Mouse (Mus musculus): Measurements from ENCODE around the gene Hoxd10. TPM values are rescaled to one million over a fixed set of nuclear protein-coding genes. Genes with fewer than 3 reads are reported as not detected.

The Hoxd10 gene
- polyA plus RNA-seq, 1 experiment from 2014 or later: not detected

DNA sequence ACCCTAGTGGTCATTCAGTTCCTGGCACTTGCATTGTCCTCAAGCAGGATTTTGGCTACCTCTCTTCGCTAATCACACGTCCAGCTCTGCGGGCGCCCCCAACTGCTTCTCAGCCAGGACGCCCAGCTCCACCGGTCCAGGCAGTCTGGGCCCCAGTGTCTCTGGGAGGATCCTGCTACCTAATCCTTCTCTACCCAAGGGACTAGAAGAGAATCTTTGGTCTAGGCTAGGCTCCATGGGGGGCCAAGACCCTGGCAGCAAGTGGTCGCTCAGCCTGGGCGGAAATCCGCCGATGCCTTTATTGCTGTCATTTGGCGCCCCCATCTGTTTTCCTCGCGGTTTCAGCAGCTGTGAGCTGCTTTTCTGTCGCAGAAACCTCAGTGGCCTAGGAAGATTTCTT is 30.0 kb upstream of the Hoxd10 start:
- Histone ChIP-seq H3K4me3 (ENCODE audit: low read depth, low read length) (no peak overlapping the region), H3K9ac (ENCODE audit: low read length) (no peak overlapping the region), H3K27ac (ENCODE audit: low read depth, low read length) (no peak overlapping the region), H3K36me3 (ENCODE audit: control insufficient read depth, insufficient read depth, low read length) (no peaks in the 10 kb centered on the region), H3K9me3 (ENCODE audit: control insufficient read depth, low read length) (no peaks in the 10 kb centered on the region), H3K4me2 (ENCODE audit: low read depth, low read length, severe bottlenecking) (peak overlapping the region; percentile 22; the same call in 1 of the 2 replicates), H3K27me3 (ENCODE audit: control insufficient read depth, insufficient read depth, low read length) (peaks cover 90% of the 10 kb centered on the region), H3K4me1 (replicated peaks; ENCODE audit: control insufficient read depth, insufficient read depth, low read length) (peaks cover 3% of the 10 kb centered on the region; the same call in 1 of the 2 replicates)
- WGBS: 1% methylated on average over 14 of the region's 14 CpGs
- ATAC-seq (replicated peaks; ENCODE audit: low FRiP score) (peak; percentile 51), DNase-seq (ENCODE audit: low spot score) (peak; percentile 86)

DNA sequence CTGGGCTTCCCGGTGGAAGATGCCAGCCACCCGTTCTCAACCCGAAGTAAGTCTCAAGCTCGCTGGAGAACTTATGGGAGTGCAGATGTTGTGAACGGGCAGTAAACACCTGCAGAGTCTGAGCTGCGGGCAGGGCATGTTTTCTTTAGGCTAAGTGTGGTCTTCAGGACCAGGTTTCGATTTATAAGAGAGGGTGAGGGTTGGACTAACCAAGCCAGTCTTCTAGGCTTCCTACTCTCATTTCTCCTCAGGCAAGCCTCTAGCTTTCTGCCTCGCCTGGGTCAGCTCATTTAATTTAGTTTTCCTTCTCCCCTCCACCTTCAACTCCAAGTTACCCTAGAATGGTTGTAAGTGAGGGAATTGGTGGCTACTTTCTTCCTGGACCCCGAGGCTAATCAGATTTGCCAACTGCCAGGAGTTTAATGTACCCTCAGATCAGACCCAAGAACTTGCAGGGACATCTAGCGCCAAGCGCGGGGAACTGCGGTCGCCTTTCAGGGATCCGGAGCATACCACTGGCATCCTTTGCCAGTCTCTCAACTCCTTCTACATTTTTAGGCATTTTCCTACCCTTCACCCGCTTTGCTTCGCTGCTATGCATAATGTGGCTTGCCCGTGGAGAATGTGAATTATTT is 28.3 kb upstream of the Hoxd10 start:
- peaks cover 4% of the 10 kb centered on the region; the same call in 1 of the 2 replicates for H3K4me1 ChIP-seq (replicated peaks; ENCODE audit: control insufficient read depth, insufficient read depth, low read length)
- H3K4me3 ChIP-seq (ENCODE audit: low read depth, low read length): no peak overlapping the region
- H3K27me3 ChIP-seq (ENCODE audit: control insufficient read depth, insufficient read depth, low read length): peaks cover 93% of the 10 kb centered on the region
- WGBS: 6% methylated on average over 18 of the region's 18 CpGs
- no peak overlapping the region for H3K9ac ChIP-seq (ENCODE audit: low read length)
- H3K9me3 ChIP-seq (ENCODE audit: control insufficient read depth, low read length): no peaks in the 10 kb centered on the region
- H3K4me2 ChIP-seq (ENCODE audit: low read depth, low read length, severe bottlenecking): no peak overlapping the region
- no peak overlapping the region for H3K27ac ChIP-seq (ENCODE audit: low read depth, low read length)
- DNase-seq (ENCODE audit: low spot score): peak; percentile 82
- ATAC-seq (replicated peaks; ENCODE audit: low FRiP score): no peak
- H3K36me3 ChIP-seq (ENCODE audit: control insufficient read depth, insufficient read depth, low read length): no peaks in the 10 kb centered on the region

DNA sequence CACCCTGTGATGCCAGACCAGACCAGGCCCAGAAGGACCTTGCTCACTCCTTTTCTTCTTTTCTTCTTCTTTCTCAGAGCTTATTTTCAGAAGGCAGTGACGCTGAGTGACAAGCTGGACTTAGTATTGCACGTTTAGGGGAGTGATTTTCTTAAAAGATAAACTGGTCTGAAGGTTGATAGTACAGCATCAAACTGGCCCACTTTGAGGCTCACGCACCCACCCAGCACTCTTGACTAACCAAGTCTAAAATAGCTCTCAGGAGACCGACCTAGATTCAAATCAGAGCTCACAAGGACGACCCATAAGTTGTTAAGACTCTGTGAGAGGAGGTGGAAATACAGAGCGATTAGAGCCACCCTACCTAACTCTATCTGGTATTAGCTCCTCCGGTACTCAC is 25.3 kb upstream of the Hoxd10 start:
- Histone ChIP-seq H3K9ac (ENCODE audit: low read length) (no peak overlapping the region), H3K27me3 (ENCODE audit: control insufficient read depth, insufficient read depth, low read length) (peaks cover 94% of the 10 kb centered on the region), H3K27ac (ENCODE audit: low read depth, low read length) (no peak overlapping the region), H3K4me2 (ENCODE audit: low read depth, low read length, severe bottlenecking) (no peak overlapping the region), H3K36me3 (ENCODE audit: control insufficient read depth, insufficient read depth, low read length) (no peaks in the 10 kb centered on the region), H3K9me3 (ENCODE audit: control insufficient read depth, low read length) (no peaks in the 10 kb centered on the region), H3K4me1 (replicated peaks; ENCODE audit: control insufficient read depth, insufficient read depth, low read length) (peaks cover 4% of the 10 kb centered on the region; the same call in 1 of the 2 replicates), H3K4me3 (ENCODE audit: low read depth, low read length) (no peak overlapping the region)
- peak; percentile 51 for DNase-seq (ENCODE audit: low spot score)
- 2% methylated on average over 7 of the region's 7 CpGs for WGBS
- no peak for ATAC-seq (replicated peaks; ENCODE audit: low FRiP score)

DNA sequence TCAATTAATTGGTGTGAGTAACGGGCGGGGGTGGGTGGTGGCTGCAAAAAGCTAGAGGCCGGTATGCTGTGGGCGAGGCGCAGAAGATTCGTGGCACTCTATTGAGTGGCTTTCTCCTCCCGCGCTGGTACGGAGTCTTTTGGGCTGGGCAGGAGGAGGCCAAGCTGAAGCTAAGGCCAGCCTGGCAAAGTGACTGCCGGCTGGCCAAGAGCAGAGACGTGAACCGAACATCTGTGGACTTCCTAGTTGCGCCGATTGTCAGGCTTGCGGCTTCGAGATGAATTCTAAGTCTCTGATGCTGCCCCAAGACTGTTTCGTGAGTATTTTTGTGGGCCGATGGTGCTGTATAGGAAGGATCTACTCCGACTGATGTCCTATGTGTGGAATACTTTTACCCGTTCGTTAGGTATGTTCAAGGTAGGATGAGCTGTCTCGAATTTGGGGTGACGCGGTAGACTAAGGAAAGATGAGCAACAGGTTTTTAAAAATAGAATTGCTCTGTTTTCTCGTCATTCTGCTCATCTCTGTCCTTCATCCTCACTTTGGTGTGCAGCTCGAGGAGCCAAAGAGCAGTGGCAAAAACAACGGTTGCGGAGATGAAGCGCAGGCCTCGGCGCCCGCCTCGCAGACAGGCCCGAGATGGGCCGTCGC is 24.4 kb upstream of the Hoxd10 start:
- no peak overlapping the region for H3K4me2 ChIP-seq (ENCODE audit: low read depth, low read length, severe bottlenecking)
- no peak overlapping the region for H3K4me3 ChIP-seq (ENCODE audit: low read depth, low read length)
- peaks cover 94% of the 10 kb centered on the region for H3K27me3 ChIP-seq (ENCODE audit: control insufficient read depth, insufficient read depth, low read length)
- WGBS: 1% methylated on average over 36 of the region's 36 CpGs
- H3K9me3 ChIP-seq (ENCODE audit: control insufficient read depth, low read length): no peaks in the 10 kb centered on the region
- H3K4me1 ChIP-seq (replicated peaks; ENCODE audit: control insufficient read depth, insufficient read depth, low read length): peaks cover 4% of the 10 kb centered on the region; the same call in 1 of the 2 replicates
- ATAC-seq (replicated peaks; ENCODE audit: low FRiP score) (peak; percentile 5; the same call in 1 of the 2 replicates), DNase-seq (ENCODE audit: low spot score) (peak; percentile 61)
- no peak overlapping the region for H3K9ac ChIP-seq (ENCODE audit: low read length)
- no peak overlapping the region for H3K27ac ChIP-seq (ENCODE audit: low read depth, low read length)
- no peaks in the 10 kb centered on the region for H3K36me3 ChIP-seq (ENCODE audit: control insufficient read depth, insufficient read depth, low read length)

DNA sequence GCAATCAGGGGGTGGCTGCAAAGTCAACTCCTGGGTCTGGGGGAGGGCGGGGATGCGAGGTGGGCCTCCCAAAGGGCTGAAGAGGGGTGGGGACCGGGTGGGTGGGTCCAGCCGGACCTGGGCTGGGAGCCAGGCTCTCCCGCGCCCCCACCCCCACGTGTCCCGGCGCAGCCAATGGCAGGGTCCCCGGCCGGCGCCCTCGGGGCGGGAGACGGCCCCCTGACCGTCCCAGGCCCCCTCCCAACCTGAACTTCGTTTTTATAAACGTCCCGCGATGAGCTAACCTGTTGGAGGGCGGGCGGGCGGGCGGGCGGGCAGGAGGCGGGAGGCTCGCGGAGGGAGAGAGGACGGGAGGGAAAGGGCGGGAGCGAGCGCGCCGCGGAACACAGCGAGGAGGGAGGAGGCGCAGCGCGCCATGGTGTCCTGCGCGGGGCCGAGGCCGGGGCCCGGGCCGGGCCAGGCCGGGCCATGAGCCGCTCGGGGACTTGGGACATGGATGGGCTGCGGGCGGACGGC is 23.8 kb upstream of the Hoxd10 start, which contains the start of gene Hoxd13:
Hoxd13 (plus strand) TSS at position 469 of the 516 bp plus-strand sequence.
- H3K9ac ChIP-seq (ENCODE audit: low read length): no peak within 1 kb of the TSS
- ATAC-seq (replicated peaks; ENCODE audit: low FRiP score) (peak; percentile 74), DNase-seq (ENCODE audit: low spot score) (peak; percentile 75)
- H3K4me3 ChIP-seq (ENCODE audit: low read depth, low read length): peak within 1 kb of the TSS; percentile 28
- WGBS: 0% methylated on average over 18 of the region's 51 CpGs
- no peak within 1 kb of the TSS for H3K27ac ChIP-seq (ENCODE audit: low read depth, low read length)
- H3K4me2 ChIP-seq (ENCODE audit: low read depth, low read length, severe bottlenecking): peak within 1 kb of the TSS; percentile 50
- peaks cover 8% of the 10 kb centered on the region; the same call in 1 of the 2 replicates for H3K4me1 ChIP-seq (replicated peaks; ENCODE audit: control insufficient read depth, insufficient read depth, low read length)
- no peaks in the 10 kb centered on the region for H3K9me3 ChIP-seq (ENCODE audit: control insufficient read depth, low read length)
- no peaks in the 10 kb centered on the region for H3K36me3 ChIP-seq (ENCODE audit: control insufficient read depth, insufficient read depth, low read length)
- peaks cover 95% of the 10 kb centered on the region for H3K27me3 ChIP-seq (ENCODE audit: control insufficient read depth, insufficient read depth, low read length)

DNA sequence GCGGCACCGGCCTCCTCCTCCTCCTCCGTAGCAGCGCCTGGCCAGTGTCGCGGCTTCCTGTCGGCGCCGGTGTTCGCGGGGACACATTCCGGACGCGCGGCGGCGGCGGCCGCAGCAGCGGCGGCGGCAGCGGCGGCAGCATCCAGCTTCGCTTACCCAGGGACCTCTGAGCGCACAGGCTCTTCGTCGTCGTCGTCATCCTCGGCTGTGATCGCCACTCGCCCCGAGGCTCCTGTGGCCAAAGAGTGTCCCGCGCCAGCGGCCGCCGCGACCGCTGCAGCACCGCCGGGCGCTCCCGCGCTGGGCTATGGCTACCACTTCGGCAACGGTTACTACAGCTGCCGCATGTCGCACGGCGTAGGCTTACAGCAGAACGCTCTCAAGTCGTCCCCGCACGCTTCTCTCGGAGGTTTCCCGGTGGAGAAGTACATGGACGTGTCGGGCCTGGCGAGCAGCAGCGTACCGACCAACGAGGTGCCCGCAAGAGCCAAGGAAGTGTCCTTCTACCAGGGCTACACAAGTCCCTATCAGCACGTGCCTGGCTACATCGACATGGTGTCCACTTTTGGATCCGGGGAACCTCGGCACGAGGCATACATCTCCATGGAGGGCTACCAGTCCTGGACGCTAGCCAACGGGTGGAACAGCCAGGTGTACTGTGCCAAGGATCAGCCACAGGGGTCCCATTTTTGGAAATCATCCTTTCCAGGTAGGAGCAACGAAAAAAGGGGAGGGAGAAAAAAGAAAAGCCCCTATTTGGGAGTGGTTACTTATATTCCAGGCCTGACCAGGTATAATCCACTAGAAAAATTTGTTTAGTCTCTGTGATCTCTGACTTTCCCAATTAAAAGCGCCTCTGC is 23.1 kb upstream of the Hoxd10 start:
- under 1% methylated on average over 63 of the region's 74 CpGs for WGBS
- no peaks in the 10 kb centered on the region for H3K36me3 ChIP-seq (ENCODE audit: control insufficient read depth, insufficient read depth, low read length)
- H3K27ac ChIP-seq (ENCODE audit: low read depth, low read length): no peak overlapping the region
- ATAC-seq (replicated peaks; ENCODE audit: low FRiP score) (peak; percentile 63), DNase-seq (ENCODE audit: low spot score) (peak; percentile 76)
- peaks cover 9% of the 10 kb centered on the region; the same call in 1 of the 2 replicates for H3K4me1 ChIP-seq (replicated peaks; ENCODE audit: control insufficient read depth, insufficient read depth, low read length)
- H3K4me2 ChIP-seq (ENCODE audit: low read depth, low read length, severe bottlenecking): peak overlapping the region; percentile 50
- peak overlapping the region; percentile 28 for H3K4me3 ChIP-seq (ENCODE audit: low read depth, low read length)
- no peak overlapping the region for H3K9ac ChIP-seq (ENCODE audit: low read length)
- H3K27me3 ChIP-seq (ENCODE audit: control insufficient read depth, insufficient read depth, low read length): peaks cover 95% of the 10 kb centered on the region
- H3K9me3 ChIP-seq (ENCODE audit: control insufficient read depth, low read length): no peaks in the 10 kb centered on the region

DNA sequence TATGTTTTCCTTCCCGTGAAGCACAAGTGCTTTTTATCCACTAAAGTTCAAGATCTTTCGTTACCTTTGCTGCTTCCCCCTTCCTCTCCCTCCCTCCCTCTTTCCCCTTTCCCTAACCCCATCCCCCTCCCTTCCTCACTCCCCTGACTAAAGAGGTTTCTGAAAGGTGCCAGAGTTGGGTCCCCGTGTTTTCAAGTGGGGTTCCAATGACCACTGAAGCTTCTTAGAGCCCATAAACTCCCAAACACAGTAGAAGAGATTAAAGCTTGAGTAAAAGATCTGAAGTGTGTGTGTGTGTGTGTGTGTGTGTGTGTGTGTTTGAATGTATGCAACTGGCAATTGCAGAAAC is 22.5 kb upstream of the Hoxd10 start:
- no peak overlapping the region for H3K4me3 ChIP-seq (ENCODE audit: low read depth, low read length)
- DNase-seq (ENCODE audit: low spot score) (peak; percentile 31), ATAC-seq (replicated peaks; ENCODE audit: low FRiP score) (no peak)
- no peak overlapping the region for H3K9ac ChIP-seq (ENCODE audit: low read length)
- no peak overlapping the region for H3K4me2 ChIP-seq (ENCODE audit: low read depth, low read length, severe bottlenecking)
- 0% methylated on average over 3 of the region's 3 CpGs for WGBS
- no peak overlapping the region for H3K27ac ChIP-seq (ENCODE audit: low read depth, low read length)
- peaks cover 9% of the 10 kb centered on the region; the same call in 1 of the 2 replicates for H3K4me1 ChIP-seq (replicated peaks; ENCODE audit: control insufficient read depth, insufficient read depth, low read length)
- no peaks in the 10 kb centered on the region for H3K36me3 ChIP-seq (ENCODE audit: control insufficient read depth, insufficient read depth, low read length)
- no peaks in the 10 kb centered on the region for H3K9me3 ChIP-seq (ENCODE audit: control insufficient read depth, low read length)
- peaks cover 95% of the 10 kb centered on the region for H3K27me3 ChIP-seq (ENCODE audit: control insufficient read depth, insufficient read depth, low read length)

DNA sequence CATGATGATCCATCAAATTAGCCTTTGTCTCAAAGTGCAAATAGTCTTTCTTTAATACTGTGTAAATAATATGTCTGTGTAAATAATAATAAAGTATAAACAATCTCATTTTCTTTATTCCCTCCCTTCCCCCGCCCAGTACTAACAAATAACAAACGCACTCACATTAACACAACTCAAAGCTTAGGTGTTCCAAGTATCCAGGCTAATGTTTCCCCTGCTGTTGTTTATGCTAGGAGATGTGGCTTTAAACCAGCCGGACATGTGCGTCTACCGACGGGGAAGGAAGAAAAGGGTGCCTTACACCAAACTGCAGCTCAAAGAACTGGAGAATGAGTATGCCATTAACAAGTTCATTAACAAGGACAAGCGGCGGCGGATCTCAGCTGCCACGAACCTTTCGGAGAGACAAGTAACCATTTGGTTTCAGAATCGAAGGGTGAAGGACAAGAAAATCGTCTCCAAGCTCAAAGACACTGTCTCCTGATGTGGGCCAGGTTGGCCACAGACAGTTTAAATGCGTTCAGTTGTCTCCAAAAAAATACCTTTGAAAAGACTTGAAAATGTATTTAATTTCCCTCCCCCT is 22.0 kb upstream of the Hoxd10 start:
- H3K9ac ChIP-seq (ENCODE audit: low read length): no peak overlapping the region
- DNase-seq (ENCODE audit: low spot score): peak; percentile 50
- peaks cover 95% of the 10 kb centered on the region for H3K27me3 ChIP-seq (ENCODE audit: control insufficient read depth, insufficient read depth, low read length)
- H3K27ac ChIP-seq (ENCODE audit: low read depth, low read length): no peak overlapping the region
- peaks cover 9% of the 10 kb centered on the region; the same call in 1 of the 2 replicates for H3K4me1 ChIP-seq (replicated peaks; ENCODE audit: control insufficient read depth, insufficient read depth, low read length)
- no peaks in the 10 kb centered on the region for H3K36me3 ChIP-seq (ENCODE audit: control insufficient read depth, insufficient read depth, low read length)
- H3K4me3 ChIP-seq (ENCODE audit: low read depth, low read length): no peak overlapping the region
- ATAC-seq (replicated peaks; ENCODE audit: low FRiP score): no peak
- no peak overlapping the region for H3K4me2 ChIP-seq (ENCODE audit: low read depth, low read length, severe bottlenecking)
- no peaks in the 10 kb centered on the region for H3K9me3 ChIP-seq (ENCODE audit: control insufficient read depth, low read length)
- WGBS: 2% methylated on average over 14 of the region's 14 CpGs

Data from forebrain, embryonic 11.5 days (tissue).